Mouse (Mus musculus): Measurements from ENCODE around the gene Igfbp6. TPM values are rescaled to one million over a fixed set of nuclear protein-coding genes. Genes with fewer than 3 reads are reported as not detected.

Igfbp6 gene
- polyA plus RNA-seq, 1 experiment from 2014 or later: 25.8 TPM

DNA sequence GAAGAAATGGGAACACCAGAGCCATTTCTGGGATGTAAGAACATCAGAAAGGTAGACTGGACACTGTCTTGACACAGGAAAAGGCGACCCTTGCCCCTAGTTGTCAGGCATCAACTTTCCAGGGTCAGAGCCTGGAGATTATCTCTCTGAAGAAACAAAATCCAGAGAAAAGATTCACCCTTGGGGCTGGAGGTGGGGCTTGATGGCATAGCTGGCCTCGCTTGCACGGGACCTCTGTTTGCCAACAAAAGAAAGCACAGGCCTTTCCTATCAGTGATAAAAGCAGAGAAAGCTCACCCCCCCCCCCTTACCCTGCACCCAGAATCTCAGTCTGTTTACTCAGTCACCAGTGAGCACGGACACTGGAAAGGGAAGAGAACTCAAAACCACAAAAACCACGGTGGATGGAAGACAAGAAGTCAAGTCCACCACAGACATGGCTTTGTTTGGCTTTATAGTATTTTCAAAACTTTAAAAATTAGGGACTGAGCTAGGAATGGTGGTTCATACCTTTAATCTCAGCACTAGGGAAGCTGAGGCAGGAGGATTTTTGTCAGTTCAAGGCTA is 48.7 kb downstream of the Igfbp6 start:
- Histone ChIP-seq H3K27me3 (ENCODE audit: control insufficient read depth, insufficient read depth, low read depth, low read length) (no peaks in the 10 kb centered on the region), H3K4me3 (ENCODE audit: low read length) (no peak overlapping the region), H3K9me3 (ENCODE audit: control insufficient read depth, low read length) (no peaks in the 10 kb centered on the region), H3K27ac (ENCODE audit: low read length) (no peak overlapping the region), H3K4me2 (ENCODE audit: low read depth, low read length) (no peak overlapping the region), H3K4me1 (replicated peaks; ENCODE audit: control insufficient read depth, insufficient read depth, low read length) (peaks cover 8% of the 10 kb centered on the region), H3K36me3 (ENCODE audit: control insufficient read depth, insufficient read depth, low read length) (no peaks in the 10 kb centered on the region), H3K9ac (ENCODE audit: low read length) (no peak overlapping the region)
- no peak for ATAC-seq (ENCODE audit: low read depth)
- 37% methylated on average over 5 of the region's 5 CpGs for WGBS

DNA sequence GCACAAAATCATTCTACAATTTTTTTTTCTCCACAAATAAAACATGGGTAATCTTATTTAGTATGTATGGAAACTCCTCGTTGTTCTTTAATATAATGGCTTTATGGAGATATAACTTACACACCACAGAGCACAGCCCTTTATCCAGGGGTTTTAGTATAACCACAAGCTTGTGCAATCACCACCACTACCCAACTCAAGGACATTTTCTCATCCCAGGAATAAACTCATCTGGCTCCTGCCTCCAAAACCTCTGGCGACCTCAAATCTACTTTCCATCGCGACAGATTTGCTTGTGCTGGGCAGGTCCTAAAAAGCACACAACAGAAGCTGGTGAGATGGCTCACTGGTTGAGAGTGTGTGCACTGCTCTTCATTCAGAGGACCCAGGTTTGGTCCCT is 49.5 kb downstream of the Igfbp6 start:
- H3K36me3 ChIP-seq (ENCODE audit: control insufficient read depth, insufficient read depth, low read length): no peaks in the 10 kb centered on the region
- peaks cover 5% of the 10 kb centered on the region for H3K4me1 ChIP-seq (replicated peaks; ENCODE audit: control insufficient read depth, insufficient read depth, low read length)
- no peaks in the 10 kb centered on the region for H3K9me3 ChIP-seq (ENCODE audit: control insufficient read depth, low read length)
- H3K27me3 ChIP-seq (ENCODE audit: control insufficient read depth, insufficient read depth, low read depth, low read length): no peaks in the 10 kb centered on the region
- H3K9ac ChIP-seq (ENCODE audit: low read length): no peak overlapping the region
- WGBS: 79% methylated on average over 4 of the region's 4 CpGs
- H3K4me2 ChIP-seq (ENCODE audit: low read depth, low read length): no peak overlapping the region
- ATAC-seq (ENCODE audit: low read depth): no peak
- H3K4me3 ChIP-seq (ENCODE audit: low read length): no peak overlapping the region
- H3K27ac ChIP-seq (ENCODE audit: low read length): no peak overlapping the region

DNA sequence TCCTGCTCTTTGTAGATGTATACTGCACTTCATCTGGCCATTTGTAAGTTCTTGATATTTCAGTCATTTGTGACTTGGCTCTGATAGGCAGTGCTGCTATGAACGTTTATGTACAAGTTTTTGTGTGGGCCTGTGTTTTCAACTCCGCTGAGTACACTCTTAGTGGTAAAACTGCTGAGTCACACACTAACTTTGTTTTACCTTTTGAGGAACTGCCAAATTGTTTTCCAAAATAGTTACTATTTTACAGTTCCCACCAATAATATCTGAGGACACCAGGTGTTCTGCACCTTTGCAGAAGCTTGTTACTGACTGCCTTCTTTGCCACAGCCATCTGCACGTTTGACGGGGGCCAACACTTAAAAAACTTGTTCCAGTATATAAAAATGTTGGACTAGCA is 50.3 kb downstream of the Igfbp6 start:
- Histone ChIP-seq H3K4me3 (ENCODE audit: low read length) (no peak overlapping the region), H3K9ac (ENCODE audit: low read length) (no peak overlapping the region), H3K27me3 (ENCODE audit: control insufficient read depth, insufficient read depth, low read depth, low read length) (no peaks in the 10 kb centered on the region), H3K9me3 (ENCODE audit: control insufficient read depth, low read length) (no peaks in the 10 kb centered on the region), H3K4me2 (ENCODE audit: low read depth, low read length) (no peak overlapping the region), H3K36me3 (ENCODE audit: control insufficient read depth, insufficient read depth, low read length) (no peaks in the 10 kb centered on the region), H3K27ac (ENCODE audit: low read length) (no peak overlapping the region), H3K4me1 (replicated peaks; ENCODE audit: control insufficient read depth, insufficient read depth, low read length) (no peaks in the 10 kb centered on the region)
- ATAC-seq (ENCODE audit: low read depth): no peak
- 71% methylated on average over 4 of the region's 4 CpGs for WGBS

DNA sequence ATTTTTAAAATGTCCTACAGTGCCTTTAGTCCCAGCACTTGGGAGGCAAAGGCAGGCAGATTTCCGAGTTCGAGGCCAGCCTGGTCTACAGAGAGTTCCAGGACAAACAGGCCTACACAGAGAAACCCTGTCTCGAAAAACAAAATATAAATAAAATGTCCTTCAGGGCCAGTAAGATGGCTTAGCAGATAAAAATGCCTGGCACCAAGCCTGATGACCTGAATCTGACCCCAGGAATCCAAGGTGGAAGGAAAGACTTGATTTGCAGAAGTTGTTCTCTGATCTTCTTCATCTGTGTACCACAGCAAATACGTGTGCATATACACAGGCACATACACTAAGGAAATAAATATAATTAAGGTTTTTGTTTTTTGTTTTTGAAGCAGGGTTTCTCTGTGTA is 51.2 kb downstream of the Igfbp6 start:
- no peak for ATAC-seq (ENCODE audit: low read depth)
- no peak overlapping the region for H3K27ac ChIP-seq (ENCODE audit: low read length)
- H3K36me3 ChIP-seq (ENCODE audit: control insufficient read depth, insufficient read depth, low read length): no peaks in the 10 kb centered on the region
- WGBS: 51% methylated on average over 4 of the region's 4 CpGs
- no peaks in the 10 kb centered on the region for H3K4me1 ChIP-seq (replicated peaks; ENCODE audit: control insufficient read depth, insufficient read depth, low read length)
- H3K9ac ChIP-seq (ENCODE audit: low read length): no peak overlapping the region
- H3K4me2 ChIP-seq (ENCODE audit: low read depth, low read length): no peak overlapping the region
- H3K27me3 ChIP-seq (ENCODE audit: control insufficient read depth, insufficient read depth, low read depth, low read length): no peaks in the 10 kb centered on the region
- no peaks in the 10 kb centered on the region for H3K9me3 ChIP-seq (ENCODE audit: control insufficient read depth, low read length)
- H3K4me3 ChIP-seq (ENCODE audit: low read length): no peak overlapping the region

DNA sequence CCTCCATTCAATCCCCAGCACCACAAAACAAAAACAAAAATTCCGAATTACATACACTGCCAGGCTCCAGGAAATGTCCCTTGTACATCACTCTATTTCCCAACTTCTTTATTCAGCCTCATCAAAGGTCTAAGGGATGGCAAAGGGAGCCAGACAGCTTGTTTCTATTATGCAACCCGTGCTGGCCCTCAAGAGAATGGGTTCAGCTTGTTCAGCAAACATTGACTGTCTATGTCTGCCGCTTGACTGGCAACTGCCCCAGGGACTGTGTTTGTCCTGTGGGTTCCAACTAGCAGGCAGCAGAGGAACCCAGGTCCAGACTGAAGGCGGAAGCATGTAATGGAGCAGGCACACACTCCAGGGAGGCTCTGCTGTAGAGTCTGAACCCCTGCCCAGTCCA is 54.7 kb downstream of the Igfbp6 start:
- Histone ChIP-seq H3K4me1 (replicated peaks; ENCODE audit: control insufficient read depth, insufficient read depth, low read length) (peaks cover 3% of the 10 kb centered on the region; the same call in 1 of the 2 replicates), H3K36me3 (ENCODE audit: control insufficient read depth, insufficient read depth, low read length) (no peaks in the 10 kb centered on the region; the same call in 1 of the 2 replicates), H3K27ac (ENCODE audit: low read length) (no peak overlapping the region), H3K4me2 (ENCODE audit: low read depth, low read length) (no peak overlapping the region), H3K4me3 (ENCODE audit: low read length) (no peak overlapping the region), H3K9me3 (ENCODE audit: control insufficient read depth, low read length) (no peaks in the 10 kb centered on the region), H3K27me3 (ENCODE audit: control insufficient read depth, insufficient read depth, low read depth, low read length) (no peaks in the 10 kb centered on the region), H3K9ac (ENCODE audit: low read length) (no peak overlapping the region)
- no peak for ATAC-seq (ENCODE audit: low read depth)
- 57% methylated on average over 4 of the region's 4 CpGs for WGBS

Other genes starting within 250 kb of the Igfbp6 start
- 14.2 and 23.3 TPM in 2 replicates for gene Krt4, start 219.6 kb upstream of the Igfbp6 start, polyA plus RNA-seq (2015; fragmentation: Nextera tagmentation; extraction: Ambion mirVana)
- gene Krt79, start 204.0 kb upstream of the Igfbp6 start, polyA plus RNA-seq (2015; fragmentation: Nextera tagmentation; extraction: Ambion mirVana): 0.80 and 1.2 TPM in 2 replicates
- gene Krt78, start 190.1 kb upstream of the Igfbp6 start, polyA plus RNA-seq (2015; fragmentation: Nextera tagmentation; extraction: Ambion mirVana): 0.10 and 0.21 TPM in 2 replicates
- gene Krt8, start 139.9 kb upstream of the Igfbp6 start, polyA plus RNA-seq (2015; fragmentation: Nextera tagmentation; extraction: Ambion mirVana): 402 and 445 TPM in 2 replicates
- 263 and 293 TPM in 2 replicates for gene Krt18, start 116.2 kb upstream of the Igfbp6 start, polyA plus RNA-seq (2015; fragmentation: Nextera tagmentation; extraction: Ambion mirVana)
- 122 and 123 TPM in 2 replicates for gene Eif4b, start 70.6 kb upstream of the Igfbp6 start, polyA plus RNA-seq (2015; fragmentation: Nextera tagmentation; extraction: Ambion mirVana)
- 68.5 and 72.8 TPM in 2 replicates for gene Tns2, start 43.9 kb upstream of the Igfbp6 start, polyA plus RNA-seq (2015; fragmentation: Nextera tagmentation; extraction: Ambion mirVana)
- gene Spryd3, start 8.1 kb upstream of the Igfbp6 start, polyA plus RNA-seq (2015; fragmentation: Nextera tagmentation; extraction: Ambion mirVana): 21.2 and 22.7 TPM in 2 replicates
- gene Soat2, start 6.2 kb downstream of the Igfbp6 start, polyA plus RNA-seq (2015; fragmentation: Nextera tagmentation; extraction: Ambion mirVana): 0.30 and 0.50 TPM in 2 replicates
- 64.0 and 67.0 TPM in 2 replicates for gene Zfp740, start 58.9 kb downstream of the Igfbp6 start, polyA plus RNA-seq (2015; fragmentation: Nextera tagmentation; extraction: Ambion mirVana)
- gene Csad, start 60.4 kb downstream of the Igfbp6 start, polyA plus RNA-seq (2015; fragmentation: Nextera tagmentation; extraction: Ambion mirVana): 69.5 and 70.6 TPM in 2 replicates
- gene Itgb7, start 87.6 kb downstream of the Igfbp6 start, polyA plus RNA-seq (2015; fragmentation: Nextera tagmentation; extraction: Ambion mirVana): 3.0 and 3.9 TPM in 2 replicates
- 46.7 and 46.9 TPM in 2 replicates for gene Rarg, start 113.2 kb downstream of the Igfbp6 start, polyA plus RNA-seq (2015; fragmentation: Nextera tagmentation; extraction: Ambion mirVana)
- 0.34 and 0.57 TPM in 2 replicates for gene Gm9918, start 126.2 kb downstream of the Igfbp6 start, polyA plus RNA-seq (2015; fragmentation: Nextera tagmentation; extraction: Ambion mirVana)
- gene Mfsd5, start 135.1 kb downstream of the Igfbp6 start, polyA plus RNA-seq (2015; fragmentation: Nextera tagmentation; extraction: Ambion mirVana): 58.3 and 61.1 TPM in 2 replicates
- 27.3 and 30.6 TPM in 2 replicates for gene Espl1, start 151.9 kb downstream of the Igfbp6 start, polyA plus RNA-seq (2015; fragmentation: Nextera tagmentation; extraction: Ambion mirVana)
- gene Pfdn5, start 181.8 kb downstream of the Igfbp6 start, polyA plus RNA-seq (2015; fragmentation: Nextera tagmentation; extraction: Ambion mirVana): 390 and 403 TPM in 2 replicates
- 98.3 and 101 TPM in 2 replicates for gene Myg1, start 187.3 kb downstream of the Igfbp6 start, polyA plus RNA-seq (2015; fragmentation: Nextera tagmentation; extraction: Ambion mirVana)
- 73.5 and 80.3 TPM in 2 replicates for gene Aaas, start 206.4 kb downstream of the Igfbp6 start, polyA plus RNA-seq (2015; fragmentation: Nextera tagmentation; extraction: Ambion mirVana)
- 0.25 and 1.6 TPM in 2 replicates for gene Sp7, start 222.8 kb downstream of the Igfbp6 start, polyA plus RNA-seq (2015; fragmentation: Nextera tagmentation; extraction: Ambion mirVana)